ENCODE assay signal across 8 mouse cellular contexts in the genomic region with DNA sequence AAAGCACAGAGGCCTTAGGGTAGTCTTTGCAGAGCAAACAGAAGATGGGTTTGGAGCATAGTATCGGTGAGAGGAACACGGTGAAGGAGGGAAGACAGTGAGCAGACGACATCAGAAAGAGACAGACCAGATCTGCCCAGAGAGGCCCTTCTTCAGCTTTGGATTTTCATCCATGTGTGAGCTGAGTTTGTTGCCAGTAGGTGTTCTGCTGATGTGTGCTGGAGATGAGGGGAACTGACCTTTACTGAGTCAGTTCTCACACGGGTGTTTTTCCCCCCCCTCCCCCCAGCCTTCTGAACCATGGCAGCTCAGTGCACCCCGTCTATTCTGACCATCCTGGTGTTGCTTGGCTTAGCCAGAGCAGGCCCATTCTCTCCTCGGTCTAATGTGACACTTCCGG. TPM values are rescaled to one million over a fixed set of nuclear protein-coding genes. Genes with fewer than 3 reads are reported as not detected.
DNase-seq lines count a peak whose midpoint lies in the region; ATAC-seq lines count a peak whose summit lies in the region.

A gene (plus strand): TSS at position 301 of the 400 bp plus-strand sequence.

- no peak for DNase-seq in urinary bladder, adult 2 months (ENCODE audit: low spot score)
- DNase-seq in urinary bladder, adult 18-20 months (ENCODE audit: low spot score in 2 of 2) = no peak
- no peak for DNase-seq in gastrocnemius, postnatal 4 days (ENCODE audit: low spot score in 2 of 2)
- DNase-seq in large intestine, adult 2 months (ENCODE audit: low read depth, low spot score) = no peak
- DNase-seq in c-Kit-positive CD71-positive TER-119-positive erythroid progenitor cells, embryonic 14.5 days (ENCODE audit: low spot score) = no peak
- no peak for DNase-seq in cerebellum, postnatal 14 days
- no peak for DNase-seq in MN1 (ENCODE audit: low spot score)

- ATAC-seq in erythroid progenitor cell, adult 5-6 weeks (replicated peaks; ENCODE audit: low FRiP score, poor library complexity, severe bottlenecking) = no peak

- 55% methylated on average over 7 of the region's 7 CpGs for WGBS in large intestine, adult 2 months

RNA-seq across cellular contexts. Expression of the gene that starts here (rescaled TPM):
- 74.4 and 93.5 TPM in 2 replicates for polyA plus RNA-seq in urinary bladder, adult 2 months (2012; rRNA removed)
- total RNA-seq in gastrocnemius, postnatal 4 days (2021) = 100 to 1,000 TPM; 197 to 232 TPM
- polyA plus RNA-seq in large intestine, adult 2 months (2012; rRNA removed) = 11.0 and 13.3 TPM in 2 replicates
- not detected in 2 replicates for total RNA-seq in erythroid progenitor cell, adult 5-6 weeks (2015; ENCODE audit: low replicate concordance)
- not detected in 2 replicates for total RNA-seq in erythroid progenitor cell, adult 5-6 weeks (2017; ENCODE audit: low replicate concordance)

Comparison
In these comparisons a context has a peak if more than half of its experiments do, and no peak if none do; other contexts are left out.
1. RNA of the gene that starts here (total RNA-seq): 197 to 232 TPM in gastrocnemius, postnatal 4 days; not detected in erythroid progenitor cell, adult 5-6 weeks; every median in the first group is over 100 times any median in the second.